Mouse (Mus musculus) heart, postnatal 0 days (tissue): Measurements from ENCODE around the gene Cadps2.

Source experiments
- CTCF ChIP-seq: IDR thresholded peaks from 2 replicates; pipeline ENCODE4 v1.5.1; 2016; ENCODE audit warnings: antibody characterized with exemption, control low read depth, low read depth
- EP300 ChIP-seq: IDR thresholded peaks from 2 replicates; pipeline ENCODE4 v1.6.1; 2016; ENCODE audit warnings: antibody characterized with exemption, low read depth

GRCm38 (mm10) chr6:23361842-23362451 is 477.3 kb downstream of the Cadps2 start:
- TF ChIP-seq CTCF (no peak), EP300 (no peak)
